Mouse (Mus musculus) cerebellum, postnatal 14 days (tissue): ENCODE results near the gene Galk2.

ENCODE experiments used
- DNase-seq, 2 experiments: peaks; one replicate each; pipeline ENCODE4 v3.0.0; 2021; ENCODE audit warnings: mixed read lengths in 2 of 2

Galk2 gene

DNA sequence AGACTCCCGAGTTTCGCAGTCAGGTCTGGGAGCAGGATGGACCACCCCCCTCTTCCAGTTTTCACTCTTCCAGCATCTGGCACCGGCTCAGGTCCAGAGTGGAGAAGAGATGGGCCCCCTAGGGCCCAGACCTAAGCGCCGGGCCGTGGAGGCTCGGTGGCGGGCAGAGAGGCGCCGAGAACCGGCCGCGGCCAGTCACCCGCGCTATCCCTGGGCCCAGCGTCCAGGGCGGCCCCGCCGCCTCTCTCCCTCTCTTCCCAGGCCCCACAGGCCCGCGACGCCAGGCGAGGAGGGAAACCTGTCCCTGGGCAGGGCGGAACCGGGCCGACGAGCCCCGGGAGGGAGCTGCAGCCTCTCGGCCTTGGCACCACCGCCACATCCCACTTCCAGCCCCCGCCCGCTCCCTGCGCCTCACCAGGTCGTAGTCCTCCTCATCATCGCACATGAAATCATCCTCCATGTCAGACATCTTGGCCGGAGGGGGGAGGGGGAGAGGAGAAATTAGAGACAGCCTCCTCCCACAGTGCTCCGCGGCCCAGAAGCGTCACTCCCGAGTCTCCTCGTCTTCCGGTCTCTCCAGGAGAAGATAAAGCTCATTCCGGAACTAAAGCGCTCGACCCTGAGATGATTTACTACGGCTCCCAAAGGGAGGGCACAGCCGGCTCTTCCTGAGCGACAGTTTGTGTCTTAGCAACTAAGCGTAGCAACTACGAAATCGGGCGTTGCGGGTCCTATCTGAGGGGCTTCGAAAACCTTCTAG lies at the start of gene Galk2, which contains the start of gene Cops2:
Gene Galk2, plus strand, starts transcription at position 589 of the 760 bp plus-strand sequence.
Gene Cops2, minus strand, starts transcription at position 619 of the 760 bp plus-strand sequence.
- peak; percentile 95 to 97 for DNase-seq

GRCm38 (mm10) chr2:125809551-125809950 lies 49.4 kb upstream of the Galk2 start:
- no peak for DNase-seq

DNA sequence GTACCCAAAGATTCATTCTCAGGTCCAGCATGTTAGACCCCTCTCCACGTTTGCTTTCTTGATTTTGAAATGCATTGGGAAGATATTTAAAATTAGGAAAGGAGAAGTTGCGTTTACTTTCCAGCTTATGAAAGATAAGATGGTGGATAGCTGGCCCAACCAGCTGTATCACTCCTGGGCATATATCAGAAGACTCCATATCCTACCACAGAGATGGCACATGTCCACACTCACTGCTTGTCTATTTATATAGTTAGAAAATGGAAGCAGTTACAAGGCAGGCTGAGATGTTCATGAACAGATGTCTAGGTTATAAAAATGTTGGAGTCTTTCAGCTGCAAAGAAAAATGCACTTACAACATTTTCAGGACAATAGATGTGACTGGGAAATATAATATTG lies 47.6 kb upstream of the Galk2 start:
- no peak for DNase-seq

DNA sequence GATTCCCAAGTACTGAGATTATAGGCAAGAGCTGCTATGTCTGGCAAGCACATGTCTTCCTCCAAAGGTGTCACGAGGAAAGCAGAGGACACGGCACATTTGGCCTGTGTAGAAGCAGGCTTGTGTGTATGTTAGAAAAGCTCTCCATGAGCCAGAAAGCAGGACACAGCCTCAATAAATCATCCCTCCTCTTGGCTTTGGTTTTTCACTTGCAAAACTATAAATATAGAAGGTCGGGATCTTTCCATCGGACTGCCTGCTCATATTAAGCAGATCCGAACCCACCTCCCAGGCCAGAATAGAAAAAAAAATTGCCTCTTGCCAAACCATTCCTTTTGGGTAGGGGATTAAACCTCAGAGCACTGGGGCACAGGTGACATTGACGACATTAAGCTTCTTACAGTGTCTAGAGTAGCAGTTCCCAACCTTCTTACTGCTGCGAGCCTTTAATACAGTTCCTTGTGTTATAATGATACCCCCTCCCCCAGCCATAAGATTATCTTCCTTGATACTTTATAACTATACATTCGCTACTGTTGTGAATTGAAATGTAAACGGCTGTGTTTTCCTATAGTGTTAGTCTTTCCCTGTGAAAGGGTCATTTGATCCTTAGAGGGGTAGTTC lies 44.8 kb upstream of the Galk2 start:
- no peak for DNase-seq

- no peak for DNase-seq
Measured at GRCm38 (mm10) chr2:125820397-125820796, 38.5 kb upstream of the Galk2 start.

- DNase-seq: no peak
Measured at GRCm38 (mm10) chr2:125826201-125826600, 32.7 kb upstream of the Galk2 start.

DNA sequence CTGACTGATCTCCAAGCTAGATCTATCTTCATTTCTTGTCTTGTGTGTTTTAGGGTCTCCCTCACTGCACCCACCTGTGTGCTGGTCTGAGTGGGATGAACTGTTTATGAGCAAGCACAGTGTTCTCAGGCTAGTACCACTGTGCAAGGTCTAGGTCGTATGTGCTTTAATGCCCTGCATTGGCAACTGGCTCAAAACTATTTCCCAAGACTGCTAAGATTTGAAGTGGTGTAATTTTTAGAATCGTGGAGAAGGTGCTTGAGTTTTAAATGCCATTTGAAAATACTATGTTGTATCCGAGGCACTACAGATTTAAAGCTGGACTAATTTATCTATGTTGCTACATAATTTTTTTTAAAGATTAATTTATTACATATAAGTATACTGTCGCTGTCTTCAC lies 31.0 kb upstream of the Galk2 start:
- no peak for DNase-seq

DNA sequence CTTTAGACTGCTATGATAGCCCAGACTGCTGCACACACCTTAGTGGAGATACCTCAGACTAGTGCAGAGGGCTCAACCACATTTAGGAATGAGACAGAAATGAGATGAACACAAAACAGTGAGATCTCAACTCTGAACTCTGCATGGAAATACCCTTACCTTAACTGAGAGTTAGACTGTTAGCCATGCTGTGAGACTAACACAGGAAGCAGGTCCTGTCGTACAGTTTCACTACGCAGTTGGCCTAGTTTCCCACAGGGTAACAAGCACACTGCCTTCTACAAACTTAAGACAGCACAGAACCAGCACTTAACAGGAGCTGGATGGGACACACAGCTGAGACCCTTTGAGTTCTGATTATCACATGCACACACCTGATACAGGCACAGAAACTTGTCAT lies 29.0 kb upstream of the Galk2 start:
- no peak for DNase-seq

DNA sequence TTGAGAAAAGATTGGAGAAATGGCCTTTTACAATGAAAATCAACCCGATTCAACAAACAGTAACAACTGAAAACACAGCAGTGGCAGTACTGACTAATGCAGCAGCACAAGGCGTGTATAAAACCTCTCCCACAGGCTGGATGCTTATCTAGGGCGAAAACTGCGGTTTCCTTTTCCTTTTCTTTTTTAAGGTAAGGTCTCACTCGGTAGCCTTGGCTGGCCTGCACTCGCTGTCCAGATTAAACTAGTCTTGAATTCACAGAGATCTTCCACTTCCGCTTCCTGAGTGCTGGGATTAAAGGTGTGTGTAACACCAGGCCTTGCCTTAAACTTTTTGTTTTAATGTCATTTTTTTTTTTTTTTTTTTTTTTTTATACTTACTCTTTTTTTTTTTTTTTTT lies 20.8 kb upstream of the Galk2 start:
- DNase-seq: no peak

DNA sequence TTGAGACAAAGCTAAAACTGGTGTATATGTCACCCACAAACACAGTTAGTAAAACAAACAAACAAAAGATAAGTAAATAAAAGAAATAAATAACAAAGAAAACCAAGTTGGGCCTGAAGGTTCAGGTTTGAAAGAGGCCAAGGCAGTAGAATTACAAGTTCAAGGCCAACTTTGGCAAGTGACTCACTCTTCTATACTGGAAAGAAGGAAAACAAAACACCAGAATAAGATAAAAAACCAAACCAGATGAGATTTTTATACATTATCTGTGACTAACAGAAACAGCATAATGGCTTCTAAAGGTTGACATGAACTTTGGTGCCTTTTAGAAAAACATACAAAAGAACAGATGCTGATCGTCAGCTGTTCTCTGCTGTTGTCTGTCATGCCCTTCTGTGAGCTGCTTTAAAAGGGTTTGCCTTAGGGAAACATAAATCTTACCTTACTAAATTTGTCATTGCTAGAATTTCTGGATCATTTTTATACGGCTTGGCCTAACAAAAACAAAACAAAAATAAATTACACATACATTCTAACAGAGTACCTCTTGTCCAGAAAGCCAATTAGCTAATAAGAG lies 20.1 kb upstream of the Galk2 start:
- DNase-seq: no peak

GRCm38 (mm10) chr2:125851237-125851636 lies 7.7 kb upstream of the Galk2 start:
- DNase-seq: no peak

DNA sequence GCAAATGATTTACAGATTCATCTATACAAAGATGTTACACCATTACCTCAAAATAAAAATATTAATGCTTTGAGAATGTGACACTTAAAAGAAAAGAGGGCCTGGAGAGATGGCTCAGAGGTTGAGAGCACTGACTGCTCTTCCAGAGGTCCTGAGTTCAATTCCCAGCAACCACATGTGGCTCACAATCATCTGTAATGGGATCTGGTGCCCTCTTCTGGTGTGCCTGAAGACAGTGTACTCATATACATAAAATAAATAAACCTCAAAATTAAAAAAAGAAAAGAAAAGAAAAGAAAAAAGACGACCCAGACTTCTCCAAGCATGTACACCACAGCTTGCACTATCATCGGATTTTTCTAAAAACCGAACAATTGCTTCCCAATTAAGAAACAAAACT lies 1.2 kb upstream of the Galk2 start:
- no peak for DNase-seq

DNA sequence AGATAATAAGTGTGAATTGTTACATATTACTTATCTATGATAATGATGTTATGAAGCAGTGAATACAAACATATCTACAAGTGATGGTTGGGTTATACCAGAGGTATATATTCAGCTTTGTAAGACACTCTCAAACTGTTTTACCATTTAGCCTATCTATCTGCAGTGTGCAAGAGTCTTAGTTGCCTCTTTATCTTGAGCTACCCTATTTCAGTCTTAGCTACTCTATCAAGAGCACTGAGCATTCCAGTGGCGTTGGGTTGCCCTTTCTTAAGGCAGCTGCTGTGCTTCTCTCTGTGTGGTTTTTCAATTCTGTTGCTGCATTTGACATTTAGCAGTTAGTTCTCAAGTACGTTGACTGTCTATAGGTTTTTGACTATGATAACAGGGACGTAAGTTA lies 4.9 kb downstream of the Galk2 start:
- no peak for DNase-seq

DNA sequence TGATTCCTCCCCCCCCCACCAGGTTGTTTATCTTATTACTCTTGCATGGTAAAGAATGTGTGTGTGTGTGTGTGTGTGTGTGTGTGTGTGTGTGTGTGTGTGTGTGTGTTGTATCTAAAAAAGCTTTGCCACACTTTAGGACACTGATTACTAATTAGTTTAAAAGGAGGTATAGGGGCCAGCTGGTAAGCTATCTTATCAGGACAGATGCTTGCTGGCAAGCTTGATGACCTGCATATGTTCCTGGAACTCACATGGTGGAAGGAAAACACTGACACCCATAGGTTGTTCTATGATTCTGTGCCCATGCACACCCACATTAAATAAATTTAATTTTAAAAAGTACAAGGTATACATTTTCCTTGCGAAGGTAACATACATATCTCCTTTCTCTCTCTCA lies 5.6 kb downstream of the Galk2 start:
- no peak for DNase-seq

DNA sequence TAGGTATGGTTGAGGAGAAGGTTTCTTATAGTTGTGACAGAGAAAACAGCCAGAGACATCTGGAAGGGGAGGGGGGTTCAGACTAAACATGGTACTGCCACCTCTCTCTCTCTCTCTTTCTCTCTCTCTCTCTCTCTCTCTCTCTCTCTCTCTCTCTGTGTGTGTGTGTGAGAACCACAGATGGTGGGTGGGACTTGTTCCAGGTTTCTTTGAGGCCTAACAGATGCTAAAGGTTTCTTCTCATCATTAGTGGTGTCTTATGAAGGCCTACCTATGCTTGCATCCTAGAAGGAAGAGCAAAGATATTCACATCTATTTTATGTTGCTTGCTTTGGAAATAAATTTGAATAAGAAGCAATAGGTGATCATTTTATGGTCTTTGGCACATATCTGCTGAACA lies 6.7 kb downstream of the Galk2 start:
- peak; percentile 24 to 36 for DNase-seq

- peak; percentile 50 to 64 for DNase-seq
Measured at GRCm38 (mm10) chr2:125866058-125866740, 7.3 kb downstream of the Galk2 start.

DNA sequence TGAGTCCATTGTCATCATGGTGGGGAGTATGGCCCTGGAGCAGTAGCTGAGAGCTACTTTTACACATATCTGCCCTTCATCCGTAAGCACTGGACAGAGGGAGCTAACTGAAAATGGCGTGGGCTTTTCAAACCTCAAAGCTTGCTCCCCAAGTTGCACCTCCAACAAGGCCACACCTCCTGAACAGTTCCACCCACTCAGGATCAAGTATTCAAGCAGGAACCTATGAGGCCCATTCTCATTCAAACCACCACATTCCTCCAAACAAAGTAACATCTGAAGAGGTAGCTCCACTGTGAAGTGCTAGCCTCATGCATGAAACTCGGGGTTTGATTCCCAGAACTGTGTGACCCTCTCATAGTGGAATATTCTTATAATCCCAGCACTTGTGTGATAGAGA lies 9.4 kb downstream of the Galk2 start:
- no peak for DNase-seq

- no peak for DNase-seq
Measured at GRCm38 (mm10) chr2:125870159-125870558, 11.2 kb downstream of the Galk2 start.

- peak; percentile 73 to 74 for DNase-seq
Measured at GRCm38 (mm10) chr2:125885891-125886576, 27.1 kb downstream of the Galk2 start.

- DNase-seq: peak; percentile 56 to 74
Measured at GRCm38 (mm10) chr2:125893096-125893495, 34.2 kb downstream of the Galk2 start.

DNA sequence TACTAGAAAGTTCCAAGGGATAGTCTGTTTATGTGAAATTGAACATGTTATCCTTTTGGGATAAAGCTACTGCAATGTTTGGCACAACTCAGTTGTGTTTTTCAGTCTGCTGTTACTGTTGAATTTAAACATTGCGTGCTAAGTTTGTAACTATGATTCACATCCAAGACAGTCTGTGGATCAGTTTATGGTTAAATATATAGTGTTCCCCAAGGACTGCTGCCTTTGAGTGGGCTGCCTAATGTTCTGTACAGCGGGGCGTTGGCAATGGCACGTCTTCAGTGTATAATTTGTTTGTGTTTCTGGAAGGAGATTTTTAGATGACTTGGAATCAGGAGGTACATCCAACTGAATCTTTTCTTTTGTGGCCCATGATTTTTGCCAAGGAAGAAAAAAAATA lies 36.2 kb downstream of the Galk2 start:
- no peak for DNase-seq

GRCm38 (mm10) chr2:125896355-125896754 lies 37.4 kb downstream of the Galk2 start:
- no peak for DNase-seq
